Mouse (Mus musculus) liver, adult (tissue): ENCODE data around the gene Xpr1.

Experiments
- GATA4 ChIP-seq: IDR thresholded peaks from 2 replicates; pipeline ENCODE4 v1.6.1; 2014; ENCODE audit warnings: mild to moderate bottlenecking, low read length; ENCODE audit not compliant: insufficient replicate concordance

Gene Xpr1

DNA sequence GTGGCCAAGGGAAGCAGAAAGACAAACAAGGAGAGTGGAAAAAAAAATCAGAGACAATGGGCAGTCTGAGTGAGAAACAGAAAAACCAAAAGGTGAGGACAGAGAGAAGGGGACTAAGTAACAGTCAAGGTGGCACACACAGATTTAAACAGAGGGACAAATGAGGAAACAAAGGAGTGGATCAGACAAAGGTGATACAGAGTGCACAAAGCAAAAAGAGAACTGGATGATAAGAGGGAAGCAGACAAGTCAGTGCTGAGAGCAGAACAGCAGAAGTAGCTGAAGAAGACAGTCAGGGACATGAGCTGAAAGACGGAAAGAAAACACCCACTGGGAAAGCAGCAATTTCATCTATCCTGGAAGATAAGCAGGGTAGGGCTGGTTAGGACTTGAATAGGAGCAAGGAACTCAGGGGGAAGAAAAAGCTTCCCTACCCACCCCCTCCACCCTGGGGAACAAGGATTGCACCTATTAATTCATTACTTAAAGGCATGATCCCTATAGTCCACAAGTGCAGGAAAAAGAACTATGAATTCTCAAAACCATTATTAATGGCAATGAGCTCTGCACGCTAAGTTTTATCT is 47.0 kb downstream of the Xpr1 start:
- no peak for TF ChIP-seq GATA4

DNA sequence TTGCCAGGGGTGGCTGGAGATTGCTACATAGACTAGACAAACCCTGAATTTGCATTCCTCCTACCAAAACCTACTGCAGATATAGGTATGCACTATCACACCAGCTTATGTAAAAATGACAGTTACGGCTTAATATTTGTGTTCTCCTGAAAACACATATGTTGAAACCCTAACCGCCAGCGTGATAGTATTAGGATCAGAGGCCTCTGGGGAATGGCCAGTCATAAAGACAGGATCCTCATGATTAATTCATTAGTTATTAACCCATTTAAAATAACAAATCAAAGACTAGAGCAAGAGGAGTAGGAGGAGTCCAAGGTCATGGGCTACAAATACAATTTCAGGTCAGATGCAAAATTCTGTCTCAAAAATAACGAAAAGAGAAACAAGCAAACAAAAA is 50.8 kb downstream of the Xpr1 start:
- no peak for TF ChIP-seq GATA4

DNA sequence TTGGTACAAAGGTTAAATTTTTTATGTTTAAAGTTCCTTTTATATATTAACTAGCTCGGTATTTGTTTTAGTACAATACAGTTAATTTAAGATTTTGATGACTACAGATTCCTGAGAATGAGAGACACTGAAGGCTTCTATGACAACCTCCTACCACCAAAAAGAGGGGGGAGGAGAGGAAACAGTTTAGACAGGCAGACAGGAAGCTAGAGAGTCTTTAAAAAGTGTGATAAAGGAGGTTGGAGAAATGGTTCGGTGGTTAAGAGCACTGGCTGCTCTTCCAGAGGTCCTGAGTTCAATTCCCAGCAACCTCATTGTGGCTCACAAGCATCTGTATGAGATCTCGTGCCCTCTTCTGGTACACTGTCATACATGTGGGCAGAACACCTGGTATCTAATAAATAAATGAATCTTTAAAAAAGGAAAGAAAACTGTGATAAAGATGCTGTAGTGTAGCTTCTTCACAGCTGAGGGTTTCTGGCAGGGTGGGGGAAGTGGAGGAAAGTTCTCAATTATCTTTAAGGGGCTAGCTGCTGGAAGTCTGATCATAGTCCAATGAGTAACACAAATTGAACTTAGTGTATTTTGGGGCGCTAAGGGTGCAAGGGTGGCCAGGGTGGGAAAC is 55.6 kb downstream of the Xpr1 start:
- no peak for TF ChIP-seq GATA4

DNA sequence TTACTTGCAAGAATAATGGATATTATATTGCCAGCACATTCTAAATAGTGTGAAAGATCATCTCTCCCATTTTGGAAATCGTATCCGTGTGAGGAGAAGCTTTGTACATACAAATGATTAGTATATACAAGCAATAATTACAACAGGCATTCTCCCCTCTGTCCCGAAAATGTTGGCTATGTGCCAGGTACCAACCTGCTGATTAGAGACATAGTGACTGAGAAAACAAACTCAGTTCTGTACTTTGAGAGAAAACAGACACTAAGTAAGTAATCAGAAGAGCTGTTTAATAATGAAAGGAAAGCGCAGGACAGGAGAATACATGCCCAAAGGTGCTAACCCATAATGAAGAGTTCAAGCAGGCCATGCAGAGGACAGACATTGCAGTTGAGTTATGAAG is 64.1 kb downstream of the Xpr1 start:
- no peak for TF ChIP-seq GATA4

DNA sequence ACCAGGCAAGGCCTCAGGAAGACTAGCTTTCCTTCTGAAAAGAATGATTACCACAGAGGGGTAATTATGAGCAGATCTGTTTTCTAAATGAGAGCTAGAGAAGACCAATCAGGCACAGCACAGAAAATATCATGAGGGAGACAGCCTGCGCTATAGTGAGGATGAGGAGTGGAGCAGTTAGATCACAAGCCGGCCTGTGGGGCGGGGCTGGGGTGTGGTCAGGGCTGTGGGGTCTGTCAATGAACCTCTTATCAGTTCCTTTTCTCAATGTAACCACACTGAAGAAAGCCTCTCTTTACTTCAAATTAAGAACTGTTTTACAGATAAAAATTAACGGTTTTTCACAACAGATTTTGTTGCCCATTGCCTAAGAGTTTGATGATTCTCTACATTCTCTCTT is 65.7 kb downstream of the Xpr1 start:
- TF ChIP-seq GATA4, result no peak

DNA sequence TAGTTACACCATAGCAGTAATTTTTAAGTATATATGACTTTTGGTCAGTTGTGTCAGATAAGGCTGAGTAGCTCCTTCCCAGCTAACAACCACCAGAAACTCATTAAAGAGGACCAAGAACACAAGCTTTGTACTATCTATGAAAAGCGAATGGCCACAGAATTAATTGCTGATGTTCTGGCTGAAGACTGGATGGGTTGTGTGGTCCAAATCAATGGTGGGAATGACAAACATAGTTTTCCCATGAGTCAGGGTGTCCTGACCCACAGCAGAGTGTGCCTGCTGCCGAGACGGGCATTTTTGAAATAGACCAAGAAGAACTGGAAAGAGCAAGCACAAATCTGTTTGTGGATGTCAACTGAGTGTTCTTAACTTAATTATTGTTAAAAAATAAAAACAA is 68.7 kb downstream of the Xpr1 start:
- no peak for TF ChIP-seq GATA4

DNA sequence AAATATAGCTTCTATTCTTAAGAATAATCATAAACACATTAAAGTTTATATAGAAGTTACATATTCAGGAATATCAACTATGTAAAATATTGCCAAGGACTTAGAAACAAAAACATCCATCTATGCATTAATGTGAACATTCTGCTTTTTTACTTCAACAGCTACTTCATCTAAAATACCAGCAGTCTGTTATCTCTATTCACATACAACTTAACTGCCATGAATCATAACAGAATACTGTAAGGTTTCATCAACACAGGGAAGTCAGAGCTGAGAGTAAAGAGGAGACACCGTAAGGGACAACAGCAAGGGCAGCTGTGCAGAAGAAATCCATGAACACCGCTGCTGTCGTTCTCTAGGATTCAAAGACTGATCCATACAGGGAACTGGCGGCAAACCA is 69.9 kb downstream of the Xpr1 start:
- TF ChIP-seq GATA4, result no peak

DNA sequence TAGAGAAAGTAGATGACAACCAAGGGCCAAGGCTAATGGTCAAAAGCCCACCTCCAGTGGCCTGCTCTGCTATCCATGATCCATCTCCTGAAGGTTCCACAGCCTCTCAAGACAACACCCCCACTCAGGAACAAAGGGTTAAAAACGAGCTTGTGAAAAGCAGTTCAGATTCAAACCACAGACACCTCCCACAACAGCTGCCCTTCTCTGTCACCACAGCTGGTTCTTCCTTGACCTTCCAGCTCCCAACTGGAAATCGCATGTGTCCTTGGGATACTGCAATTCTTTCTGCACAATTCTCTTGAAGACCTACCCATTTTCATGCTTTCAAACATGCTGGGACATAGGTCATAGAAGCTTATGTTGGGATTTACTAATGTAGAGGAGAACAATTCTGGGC is 73.2 kb downstream of the Xpr1 start:
- no peak for TF ChIP-seq GATA4

DNA sequence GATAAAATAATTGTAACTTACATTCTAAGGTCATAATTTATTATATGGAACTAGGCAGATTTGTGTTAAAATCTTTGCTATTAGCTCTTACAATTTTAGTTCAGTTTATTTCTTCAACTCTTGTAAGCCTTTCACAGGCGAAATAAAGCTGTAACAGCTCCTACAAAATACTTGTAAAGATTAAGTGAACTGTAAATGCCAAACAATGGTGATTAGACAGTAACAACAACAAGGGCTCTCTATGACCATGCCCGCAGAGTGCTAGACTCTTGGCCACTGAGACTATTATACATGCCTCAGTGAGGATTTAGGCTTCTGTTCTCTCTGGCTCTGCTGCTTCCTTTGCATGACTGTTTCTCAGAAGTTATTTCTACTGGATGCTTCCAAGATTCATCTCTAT is 77.6 kb downstream of the Xpr1 start:
- TF ChIP-seq GATA4, result no peak

DNA sequence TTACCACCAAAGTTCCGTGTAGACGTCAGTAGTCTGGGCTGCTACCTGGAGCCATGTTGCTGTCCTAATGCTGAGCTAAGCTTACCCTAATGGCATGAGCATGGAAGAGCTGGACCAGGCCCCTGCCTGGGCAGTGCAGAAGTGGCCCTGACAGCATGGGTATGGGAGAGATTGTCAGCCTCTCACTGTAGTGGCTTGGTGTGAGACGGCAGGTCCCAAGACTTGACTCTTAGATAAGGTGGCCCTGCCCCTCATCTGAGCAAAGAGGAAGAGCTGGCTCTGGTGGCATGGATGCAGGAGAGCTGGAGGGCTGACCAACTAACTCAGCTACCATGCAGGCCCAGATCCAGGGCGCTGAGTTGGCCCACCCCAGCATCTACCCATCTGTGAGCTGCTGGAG is 79.9 kb downstream of the Xpr1 start:
- no peak for TF ChIP-seq GATA4

DNA sequence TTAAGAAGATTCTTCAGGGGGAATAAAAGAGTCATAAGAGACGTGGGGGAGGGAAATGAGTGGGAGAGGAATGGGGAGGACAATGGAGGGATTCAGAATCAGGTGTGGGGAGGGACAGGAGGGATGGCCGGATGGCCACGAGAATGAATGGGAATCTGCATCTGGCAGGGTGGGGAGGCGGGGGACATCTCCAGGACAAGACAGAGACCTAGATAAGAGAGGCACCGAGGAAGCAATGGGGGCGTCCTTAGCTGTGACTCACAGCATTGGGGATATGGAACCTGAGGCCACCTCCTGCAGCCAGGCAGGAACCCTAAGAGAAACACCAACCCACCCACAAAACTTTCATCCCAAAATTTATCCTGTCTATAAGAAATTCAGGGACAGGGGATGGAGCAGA is 81.3 kb downstream of the Xpr1 start:
- TF ChIP-seq GATA4, result no peak

DNA sequence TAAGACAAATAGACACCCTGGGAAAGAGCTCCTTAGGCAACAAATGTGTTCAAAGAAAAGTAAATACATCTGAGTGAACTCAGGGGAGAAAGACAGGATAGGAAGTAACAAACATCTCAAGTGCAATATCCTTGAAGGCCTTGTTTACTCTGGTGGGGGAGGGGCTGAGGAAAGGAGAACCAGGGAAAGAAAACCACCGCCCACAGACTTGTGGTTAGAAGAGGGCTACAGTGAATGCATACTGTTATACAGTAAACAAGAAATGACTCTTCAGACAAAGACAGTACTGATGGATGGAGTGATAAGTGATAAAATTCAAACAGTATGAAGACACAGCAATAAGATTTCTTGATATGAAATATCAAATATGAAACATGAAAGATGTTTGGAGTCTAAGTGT is 95.0 kb downstream of the Xpr1 start:
- no peak for TF ChIP-seq GATA4

DNA sequence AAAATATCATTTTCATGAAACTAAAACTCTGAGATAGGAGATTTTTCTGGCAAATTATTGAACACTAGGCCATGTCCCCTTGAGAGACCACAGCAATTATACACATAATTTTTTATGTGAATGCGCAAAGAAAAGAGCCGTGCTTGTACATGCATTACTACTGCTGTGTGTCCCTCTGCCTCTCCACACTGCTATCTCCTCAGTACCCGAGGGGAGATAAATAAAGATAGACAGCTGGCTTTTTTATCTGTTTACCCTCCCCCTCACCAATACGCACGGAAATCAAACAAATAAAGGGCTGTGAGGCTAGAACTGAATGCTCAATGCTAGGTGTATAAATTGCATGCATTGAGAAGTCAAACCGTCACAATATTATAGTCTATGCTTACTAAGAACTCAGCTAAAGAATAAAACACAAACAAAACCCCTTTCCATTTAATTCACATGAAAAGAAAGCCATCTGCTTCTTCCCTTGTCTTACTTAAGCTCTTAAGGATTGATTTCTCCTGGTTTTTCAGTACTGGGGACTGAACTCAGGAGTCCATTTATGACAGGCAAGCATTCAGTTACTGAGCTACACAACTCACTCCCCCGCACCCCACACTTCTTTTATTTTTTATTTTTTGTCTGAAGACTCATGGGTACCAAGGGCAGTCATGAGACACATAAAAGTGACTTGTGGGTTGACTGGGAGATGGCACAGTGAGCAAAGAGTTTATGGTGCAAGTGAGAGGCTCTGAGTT is 97.0 kb downstream of the Xpr1 start:
- TF ChIP-seq GATA4, result no peak

DNA sequence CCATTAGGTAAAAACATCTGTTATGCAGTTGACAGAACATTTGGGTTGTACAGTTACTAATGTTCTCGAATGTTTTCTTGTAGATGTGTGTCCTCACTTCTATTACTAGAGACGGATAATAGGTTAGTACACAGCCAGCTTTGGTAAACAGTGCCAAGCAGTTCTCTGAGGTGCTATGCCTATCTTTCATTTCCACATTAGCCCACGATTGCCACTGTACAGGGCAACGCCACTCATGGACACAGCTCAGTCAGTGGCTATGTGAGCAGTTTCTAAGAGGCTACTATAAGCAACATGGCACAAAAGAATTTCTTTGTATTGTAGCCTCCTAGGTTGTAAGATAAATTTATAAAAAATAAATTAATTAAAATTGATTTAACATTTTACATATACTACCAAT is 97.7 kb downstream of the Xpr1 start:
- TF ChIP-seq GATA4, result no peak

DNA sequence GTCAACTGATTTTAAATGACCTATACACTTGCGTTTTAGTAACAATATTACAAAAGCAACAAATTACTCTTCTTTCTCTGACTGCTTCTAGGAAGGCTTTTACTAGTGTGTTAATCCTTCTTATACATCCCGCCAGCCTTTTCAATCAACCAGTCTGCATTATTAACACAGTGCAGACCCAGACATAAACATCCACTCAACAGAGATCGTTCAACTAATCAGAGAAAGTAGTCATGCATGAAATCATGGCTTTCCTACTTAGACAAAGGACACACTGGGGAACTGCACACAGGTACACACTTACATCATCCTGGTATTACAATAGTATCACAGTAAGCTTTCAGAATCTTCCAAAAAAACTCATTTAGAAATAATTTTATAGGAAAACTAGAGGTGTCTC is 105.5 kb downstream of the Xpr1 start:
- TF ChIP-seq GATA4, result no peak

DNA sequence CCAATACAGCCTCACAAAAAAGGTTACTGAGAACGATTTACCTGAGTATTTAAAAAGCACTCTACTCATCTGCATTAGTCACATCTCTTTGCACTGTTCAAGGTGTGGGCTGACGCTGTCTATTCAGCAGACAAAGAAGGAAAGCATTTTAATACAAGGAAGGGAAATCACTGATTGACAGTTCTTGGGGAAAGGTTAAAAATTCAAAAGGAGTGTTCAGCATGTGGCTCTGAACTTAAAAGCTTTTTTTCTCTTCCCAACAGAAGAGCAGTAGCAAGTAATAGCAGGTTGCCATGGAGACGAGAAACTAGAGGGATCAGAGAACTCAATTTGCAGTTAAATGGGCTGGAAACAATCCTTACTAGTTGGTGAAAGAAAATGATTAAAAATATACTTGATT is 110.3 kb downstream of the Xpr1 start:
- no peak for TF ChIP-seq GATA4

DNA sequence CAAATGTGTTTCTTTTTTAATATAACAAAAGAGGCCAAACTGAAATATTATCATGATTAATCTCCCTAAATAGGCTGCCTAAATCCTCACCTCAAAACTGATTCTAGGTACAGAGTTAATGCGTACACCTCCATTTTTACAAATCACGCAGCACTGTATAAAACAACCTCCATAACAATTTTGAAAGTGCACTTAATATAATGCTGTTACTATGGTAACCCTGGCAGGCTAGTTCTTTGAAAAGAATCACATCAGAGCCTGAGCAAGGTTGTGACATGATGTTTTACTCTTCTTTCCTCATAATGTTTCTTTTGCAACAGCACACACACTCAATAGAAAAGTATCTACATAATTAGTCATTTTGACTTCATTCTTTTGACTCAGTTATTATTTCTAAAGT is 113.8 kb downstream of the Xpr1 start:
- TF ChIP-seq GATA4, result no peak
